26 mouse cellular contexts compared by ENCODE assay signal in genomic region chr11:50472161-50472939, GRCm38 (mm10).
"Had no signal": no experiment of that assay in that cellular context is flagged by ENCODE, and none has a peak within 500 bp of the region (broad histone marks: within the 10 kb centered on the region; RNA-seq: fewer than 3 reads in every experiment).

No protein-coding gene starts in this region.

- H3K9me3 ChIP-seq: hindbrain, embryonic 15.5 days had no signal

- H3K4me1 ChIP-seq: kidney, embryonic 15.5 days; liver, embryonic 12.5 days had no signal

- H3K36me3 ChIP-seq: heart, embryonic 13.5 days; heart, embryonic 15.5 days; hindbrain, embryonic 13.5 days; hindbrain, embryonic 15.5 days; kidney, embryonic 15.5 days; limb, embryonic 13.5 days; limb, embryonic 15.5 days; liver, embryonic 12.5 days had no signal

- ATAC-seq: hindbrain, postnatal 0 days; intestine, embryonic 16.5 days; liver, embryonic 12.5 days had no signal

- DNase-seq: gastrocnemius, postnatal 14 days; gastrocnemius, postnatal 36 days; heart, adult 18-20 months; heart, postnatal 14 days; heart, postnatal 36 days; kidney, adult 11 months; kidney, adult 2 months; kidney, adult 9 months; kidney, postnatal 14 days; kidney, postnatal 36 days; layer of hippocampus, adult 9-11 months; layer of hippocampus, postnatal 36 days; left cerebral cortex, postnatal 4 days had no signal

- H3K4me3 ChIP-seq: heart, embryonic 13.5 days; heart, embryonic 15.5 days; hindbrain, embryonic 13.5 days; hindbrain, embryonic 15.5 days; kidney, embryonic 15.5 days; limb, embryonic 13.5 days; limb, embryonic 15.5 days; liver, embryonic 12.5 days had no signal

- H3K27ac ChIP-seq: heart, embryonic 13.5 days; heart, embryonic 15.5 days; hindbrain, embryonic 13.5 days; hindbrain, embryonic 15.5 days; hindbrain, postnatal 0 days; kidney, embryonic 15.5 days; kidney, postnatal 0 days; limb, embryonic 13.5 days; limb, embryonic 15.5 days; liver, embryonic 12.5 days; liver, embryonic 14.5 days had no signal

- H3K4me2 ChIP-seq: heart, embryonic 11.5 days; heart, embryonic 13.5 days; heart, embryonic 15.5 days; hindbrain, embryonic 13.5 days; hindbrain, embryonic 15.5 days; kidney, embryonic 15.5 days; limb, embryonic 13.5 days; limb, embryonic 15.5 days; liver, embryonic 12.5 days had no signal

- H3K27me3 ChIP-seq: heart, embryonic 13.5 days; heart, embryonic 15.5 days; hindbrain, embryonic 13.5 days; hindbrain, embryonic 15.5 days; kidney, embryonic 15.5 days; limb, embryonic 13.5 days; limb, embryonic 15.5 days; liver, embryonic 12.5 days had no signal

- H3K9ac ChIP-seq: heart, embryonic 13.5 days; heart, embryonic 15.5 days; hindbrain, embryonic 13.5 days; hindbrain, embryonic 15.5 days; kidney, embryonic 15.5 days; limb, embryonic 13.5 days; limb, embryonic 15.5 days; liver, embryonic 12.5 days; liver, embryonic 14.5 days had no signal
